Mouse (Mus musculus) heart, postnatal 0 days (tissue): ENCODE results near the gene Fmnl1.

ENCODE experiments used
- CTCF ChIP-seq: IDR thresholded peaks from 2 replicates; pipeline ENCODE4 v1.5.1; 2016; ENCODE audit warnings: antibody characterized with exemption, control low read depth, low read depth
- EP300 ChIP-seq: IDR thresholded peaks from 2 replicates; pipeline ENCODE4 v1.6.1; 2016; ENCODE audit warnings: antibody characterized with exemption, low read depth

DNA sequence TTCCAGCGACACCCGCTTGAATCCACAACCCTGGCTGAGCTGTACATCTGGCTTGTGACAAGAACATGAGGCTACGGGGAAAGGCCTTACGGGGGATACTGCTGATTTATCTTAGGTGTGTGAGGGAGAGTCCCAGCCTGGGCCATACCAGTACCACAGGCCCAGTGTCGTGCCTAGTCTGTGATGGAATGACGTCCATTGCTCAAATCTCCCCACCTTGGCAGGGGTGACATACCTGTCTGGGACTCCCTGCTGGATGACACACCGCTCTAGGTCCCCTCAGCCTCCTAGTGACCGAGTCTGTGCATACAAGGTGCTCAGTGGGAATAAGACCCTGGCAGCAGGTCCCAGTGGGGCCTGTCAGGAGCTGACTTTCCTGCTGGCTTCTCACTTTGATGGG is 7.8 kb downstream of the Fmnl1 start:
- TF ChIP-seq CTCF (no peak), EP300 (no peak)
